Mouse (Mus musculus) erythroid progenitor cell, adult 5-6 weeks (primary cell): Measurements from ENCODE around the gene Ccdc27. TPM values are rescaled to one million over a fixed set of nuclear protein-coding genes. Genes with fewer than 3 reads are reported as not detected.

Source experiments
- ATAC-seq: replicated peaks from 2 replicates; pipeline ENCODE4 v1.8.0; 2016; ENCODE audit warnings: moderate number of reproducible peaks, mild to moderate bottlenecking, moderate TSS enrichment, inconsistent platforms; ENCODE audit not compliant: poor library complexity, low FRiP score, severe bottlenecking
- total RNA-seq, 2 experiments: library from RNA; stranded (forward) in 1 of 2; stranded (reverse) in 1 of 2; fragments of 150-400 nt in 1 of 2; fragments of 186-747, 209-891 nt in 1 of 2; gene quantifications; 2 replicates each; pipeline versions ENCODE4 v1.2.3 to v1.2.4; 2015 to 2017; ENCODE audit warnings: low replicate concordance in 2 of 2

Ccdc27 gene
- total RNA-seq, 2 experiments from 2014 or later: not detected

DNA sequence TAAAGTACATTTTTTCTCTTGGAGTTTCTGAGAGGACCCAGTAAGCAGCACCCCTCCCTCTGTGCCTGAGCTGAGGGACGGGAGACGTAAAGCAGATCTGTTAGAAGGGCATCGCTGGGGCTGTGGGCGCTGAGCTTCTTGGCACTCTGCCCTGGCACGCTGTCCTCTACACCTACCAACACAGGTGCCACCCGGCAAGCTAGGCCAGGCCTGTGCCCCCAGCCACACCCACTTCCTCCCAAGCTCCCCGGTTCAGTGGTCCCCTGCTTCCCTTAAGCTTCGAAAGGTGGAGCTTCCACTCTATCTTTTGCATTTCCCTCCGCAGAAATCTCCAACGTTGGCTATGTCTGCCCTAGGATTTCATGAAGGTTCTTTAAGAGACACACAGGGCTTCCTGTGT is 63.2 kb downstream of the Ccdc27 start:
- no peak for ATAC-seq

Other genes with a start within 250 kb of the Ccdc27 start
- 26.0 and 66.7 TPM in 2 replicates for gene A430005L14Rik, start 85.4 kb downstream of the Ccdc27 start, total RNA-seq (2015; ENCODE audit: low replicate concordance)
- gene A430005L14Rik, start 85.4 kb downstream of the Ccdc27 start, total RNA-seq (2017; ENCODE audit: low replicate concordance): 17.5 and 39.3 TPM in 2 replicates
- gene Dffb, start 67.6 kb downstream of the Ccdc27 start, total RNA-seq (2015; ENCODE audit: low replicate concordance): 5.0 and 10.8 TPM in 2 replicates
- 3.3 and 7.1 TPM in 2 replicates for gene Dffb, start 67.6 kb downstream of the Ccdc27 start, total RNA-seq (2017; ENCODE audit: low replicate concordance)
- gene Cep104, start 67.5 kb downstream of the Ccdc27 start, total RNA-seq (2015; ENCODE audit: low replicate concordance): 5.0 and 7.9 TPM in 2 replicates
- gene Cep104, start 67.5 kb downstream of the Ccdc27 start, total RNA-seq (2017; ENCODE audit: low replicate concordance): 11.6 and 13.8 TPM in 2 replicates
- 11.5 and 13.8 TPM in 2 replicates for gene Lrrc47, start 30.9 kb downstream of the Ccdc27 start, total RNA-seq (2015; ENCODE audit: low replicate concordance)
- gene Lrrc47, start 30.9 kb downstream of the Ccdc27 start, total RNA-seq (2017; ENCODE audit: low replicate concordance): 53.3 and 61.0 TPM in 2 replicates
- gene Smim1, start 16.4 kb downstream of the Ccdc27 start, total RNA-seq (2015; ENCODE audit: low replicate concordance): 62.0 and 72.9 TPM in 2 replicates
- 26.7 and 39.6 TPM in 2 replicates for gene Smim1, start 16.4 kb downstream of the Ccdc27 start, total RNA-seq (2017; ENCODE audit: low replicate concordance)
- not detected in 2 replicates for gene Trp73, start 97.5 kb upstream of the Ccdc27 start, total RNA-seq (2015; ENCODE audit: low replicate concordance)
- gene Trp73, start 97.5 kb upstream of the Ccdc27 start, total RNA-seq (2017; ENCODE audit: low replicate concordance): not detected in 2 replicates
- gene Wrap73, start 99.7 kb upstream of the Ccdc27 start, total RNA-seq (2015; ENCODE audit: low replicate concordance): 13.0 and 17.7 TPM in 2 replicates
- 3.2 and 9.4 TPM in 2 replicates for gene Wrap73, start 99.7 kb upstream of the Ccdc27 start, total RNA-seq (2017; ENCODE audit: low replicate concordance)
- gene Tprgl, start 118.0 kb upstream of the Ccdc27 start, total RNA-seq (2015; ENCODE audit: low replicate concordance): 101 and 141 TPM in 2 replicates
- gene Tprgl, start 118.0 kb upstream of the Ccdc27 start, total RNA-seq (2017; ENCODE audit: low replicate concordance): 113 and 126 TPM in 2 replicates
- gene Megf6, start 128.1 kb upstream of the Ccdc27 start, total RNA-seq (2015; ENCODE audit: low replicate concordance): not detected in 2 replicates
- gene Megf6, start 128.1 kb upstream of the Ccdc27 start, total RNA-seq (2017; ENCODE audit: low replicate concordance): not detected in 2 replicates